Mouse (Mus musculus) neural tube, embryonic 11.5 days (tissue): Measurements from ENCODE around the gene Gtf2i. TPM values are rescaled to one million over a fixed set of nuclear protein-coding genes. Genes with fewer than 3 reads are reported as not detected.

ENCODE experiments used
- ATAC-seq: fragments of 200-750 bp; cut with Nextera tagmentation; 2 replicates; pipeline ENCODE4 v1.8.0; 2017; ENCODE audit warnings: moderate number of reproducible peaks, mild to moderate bottlenecking, moderate TSS enrichment, moderate library complexity; ENCODE audit not compliant: insufficient read depth, low FRiP score, low TSS enrichment
- DNase-seq: peaks from one replicate; pipeline ENCODE4 v3.0.0-alpha.2; 2015; ENCODE audit warnings: low spot score
- H3K27ac ChIP-seq: fragments of 300-500 bp; sonication (generic); 2 replicates; pipeline ENCODE4 v1.5.1; 2014; ENCODE audit warnings: low read depth, mild to moderate bottlenecking, low read length
- H3K27me3 ChIP-seq: fragments of 300-500 bp; sonication (generic); 2 replicates; pipeline ENCODE4 v1.6.1; 2014; ENCODE audit warnings: mild to moderate bottlenecking, low read length, mixed read lengths; ENCODE audit not compliant: control insufficient read depth, insufficient read depth
- H3K36me3 ChIP-seq: fragments of 300-500 bp; sonication (generic); 2 replicates; pipeline ENCODE4 v1.6.1; 2014; ENCODE audit warnings: mild to moderate bottlenecking, low read length, moderate library complexity, mixed read lengths; ENCODE audit not compliant: control insufficient read depth, insufficient read depth
- H3K4me1 ChIP-seq: fragments of 300-500 bp; sonication (generic); 2 replicates; pipeline ENCODE4 v1.6.1; 2014; ENCODE audit warnings: low read length, mixed read lengths; ENCODE audit not compliant: control insufficient read depth, insufficient read depth
- H3K4me2 ChIP-seq: fragments of 300-500 bp; sonication (generic); 2 replicates; pipeline ENCODE4 v1.6.1; 2014; ENCODE audit warnings: low read depth, mild to moderate bottlenecking, moderate library complexity
- H3K4me3 ChIP-seq: fragments of 300-500 bp; sonication (generic); 2 replicates; pipeline ENCODE4 v1.5.1; 2014; ENCODE audit warnings: low read depth, low read length
- H3K9ac ChIP-seq: fragments of 300-500 bp; sonication (generic); 2 replicates; pipeline ENCODE4 v1.6.1; 2014; ENCODE audit warnings: mild to moderate bottlenecking, low read length
- H3K9me3 ChIP-seq: fragments of 300-500 bp; sonication (generic); 2 replicates; pipeline ENCODE4 v1.6.1; 2016; ENCODE audit warnings: low read length; ENCODE audit not compliant: control insufficient read depth
- WGBS: fragments of 180-500 bp; shearing (Covaris S2); extraction: QIAGEN DNeasy Blood & Tissue Kit; methylation state at CpG from one replicate; pipeline ENCODE4 v1.1.7; 2014; 5-methylcytosine and 5-hydroxymethylcytosine counted together
- polyA plus RNA-seq: library from polyadenylated mRNA; unstranded; fragments of >200 nt; fragmentation: Nextera tagmentation; extraction: Ambion mirVana; gene quantifications from 2 replicates; pipeline ENCODE4 v1.2.1, GENCODE M21; 2014

The Gtf2i gene
- polyA plus RNA-seq, 1 experiment from 2014 or later, result 193 TPM

DNA sequence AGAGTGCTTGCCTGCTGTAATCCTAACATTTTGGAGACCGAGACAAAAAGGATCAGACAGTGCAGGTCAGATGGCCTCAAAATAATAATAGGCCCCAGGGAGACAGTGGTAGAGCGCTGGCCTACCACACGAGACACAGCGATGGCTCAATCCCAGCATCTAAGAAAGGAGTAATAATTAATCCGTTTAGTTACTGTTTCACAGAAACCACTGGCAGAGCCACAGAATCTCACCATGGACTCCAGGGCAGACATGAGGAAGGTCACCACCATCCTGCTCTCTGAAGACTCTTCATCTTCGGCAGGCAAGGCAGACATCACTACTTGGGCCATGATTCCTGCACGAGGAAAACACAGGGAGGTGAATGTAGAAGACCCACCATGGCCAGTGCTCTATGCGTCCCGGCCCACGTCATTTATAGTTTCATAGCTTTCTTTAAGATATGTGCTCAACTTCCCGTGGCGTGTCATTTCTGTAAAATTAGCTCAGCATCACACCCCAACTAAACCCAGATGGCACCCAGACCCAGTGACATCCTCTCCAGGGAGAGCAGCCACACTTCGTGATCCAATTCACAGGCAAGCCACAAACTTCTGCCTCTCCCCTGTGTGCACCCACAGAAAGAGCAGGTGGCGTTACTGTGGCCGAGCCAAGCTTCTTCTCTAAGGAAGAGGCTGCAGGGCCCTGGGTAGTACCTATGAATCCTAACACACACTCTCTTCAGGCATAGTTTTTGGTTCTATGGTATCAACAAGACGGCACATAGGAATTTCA is 19.1 kb downstream of the Gtf2i start:
- no peak for DNase-seq
- H3K36me3 ChIP-seq, result peaks cover 22% of the 10 kb centered on the region
- 95% methylated on average over 16 of the region's 16 CpGs for WGBS

DNA sequence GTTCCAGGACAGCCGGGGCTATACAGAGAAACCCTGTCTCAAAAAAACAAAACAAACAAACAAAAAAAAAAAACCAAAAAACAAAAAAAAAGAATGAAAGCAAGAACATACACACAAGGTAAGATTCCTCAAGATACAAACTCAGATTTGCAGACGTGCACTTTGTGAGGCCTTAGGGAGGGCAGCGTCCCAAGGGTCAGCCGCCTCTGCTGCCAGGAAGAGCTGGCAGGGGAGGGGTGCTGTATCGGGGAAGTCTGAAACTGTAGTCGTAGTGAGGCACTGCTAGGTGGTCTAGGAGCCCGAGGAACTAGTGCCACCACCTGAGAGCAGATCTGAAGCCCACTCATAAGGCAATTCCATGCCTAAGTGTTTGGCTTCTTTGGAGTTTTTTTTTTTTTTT is 20.0 kb downstream of the Gtf2i start:
- H3K9ac ChIP-seq, result no peak overlapping the region
- no peak for DNase-seq
- H3K27ac ChIP-seq, result no peak overlapping the region
- no peak overlapping the region for H3K4me3 ChIP-seq
- H3K9me3 ChIP-seq, result no peaks in the 10 kb centered on the region
- no peak overlapping the region for H3K4me2 ChIP-seq
- WGBS, result 97% methylated on average over 7 of the region's 7 CpGs
- no peaks in the 10 kb centered on the region for H3K4me1 ChIP-seq
- H3K36me3 ChIP-seq, result peaks cover 22% of the 10 kb centered on the region
- H3K27me3 ChIP-seq, result no peaks in the 10 kb centered on the region
- ATAC-seq, result no peak

More for the DNA sequence above, 19.1 kb downstream of the Gtf2i start:
- H3K27ac ChIP-seq, result no peak overlapping the region
- no peak overlapping the region for H3K4me3 ChIP-seq
- H3K4me1 ChIP-seq, result no peaks in the 10 kb centered on the region
- H3K27me3 ChIP-seq, result no peaks in the 10 kb centered on the region
- H3K9me3 ChIP-seq, result no peaks in the 10 kb centered on the region
- H3K9ac ChIP-seq, result no peak overlapping the region
- ATAC-seq, result no peak
- H3K4me2 ChIP-seq, result no peak overlapping the region

DNA sequence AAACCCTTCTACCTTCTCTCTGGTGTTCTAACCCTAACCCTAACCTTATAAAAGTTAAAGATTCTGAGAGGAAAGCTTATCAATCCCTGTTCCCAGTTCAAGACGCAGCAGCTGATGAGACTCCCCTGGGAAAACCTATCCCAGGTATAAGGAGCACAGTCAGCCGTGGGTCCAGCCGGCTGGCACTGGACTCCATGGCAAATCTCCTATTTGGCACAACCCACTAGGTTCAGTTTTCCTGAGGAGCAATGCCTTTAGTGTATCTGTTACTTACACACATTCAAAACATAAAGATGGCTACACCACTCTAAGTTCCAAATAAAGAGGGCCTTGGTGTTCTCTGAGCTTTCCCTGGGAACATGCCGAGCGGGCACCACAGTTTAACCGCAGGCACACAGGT is 23.5 kb downstream of the Gtf2i start:
- H3K9ac ChIP-seq, result no peak overlapping the region
- DNase-seq (no peak), ATAC-seq (no peak)
- H3K4me1 ChIP-seq, result no peaks in the 10 kb centered on the region
- H3K27me3 ChIP-seq, result no peaks in the 10 kb centered on the region
- no peak overlapping the region for H3K4me3 ChIP-seq
- peaks cover 36% of the 10 kb centered on the region for H3K36me3 ChIP-seq
- H3K9me3 ChIP-seq, result no peaks in the 10 kb centered on the region
- H3K27ac ChIP-seq, result no peak overlapping the region
- 93% methylated on average over 6 of the region's 6 CpGs for WGBS
- H3K4me2 ChIP-seq, result no peak overlapping the region

DNA sequence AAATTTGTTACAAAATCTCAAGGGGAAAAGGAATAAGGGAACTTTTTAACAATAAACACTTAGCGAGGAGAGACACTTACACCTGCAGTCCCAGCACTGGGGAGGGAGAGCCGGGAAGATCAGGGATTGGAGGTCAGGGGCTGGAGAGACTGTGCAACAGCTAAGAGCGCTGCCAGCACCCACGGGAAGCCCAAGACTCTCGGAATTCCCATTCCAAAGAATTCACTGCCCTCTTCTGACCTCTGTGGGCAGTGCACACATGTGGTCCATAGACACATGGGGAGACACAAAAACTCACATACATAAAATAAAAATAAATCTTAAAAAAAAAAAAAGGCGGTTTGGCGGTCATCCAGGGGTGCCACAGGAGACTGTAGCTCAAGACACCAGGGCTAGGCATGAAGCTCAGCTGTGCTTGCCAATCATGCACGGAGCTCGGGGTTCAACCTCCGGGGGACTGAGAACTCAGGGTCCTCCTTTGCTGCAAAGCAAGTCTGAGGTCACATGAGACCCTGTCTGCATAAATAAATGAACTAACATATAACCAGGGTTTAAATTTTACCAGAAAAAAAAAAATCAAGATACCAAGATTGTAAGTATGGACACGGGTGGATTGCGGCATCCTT is 24.5 kb downstream of the Gtf2i start:
- Histone ChIP-seq H3K4me3 (no peak overlapping the region), H3K36me3 (peaks cover 37% of the 10 kb centered on the region), H3K9ac (no peak overlapping the region), H3K4me1 (no peaks in the 10 kb centered on the region), H3K27ac (no peak overlapping the region), H3K4me2 (no peak overlapping the region), H3K9me3 (no peaks in the 10 kb centered on the region), H3K27me3 (no peaks in the 10 kb centered on the region)
- DNase-seq (no peak), ATAC-seq (no peak)
- 89% methylated on average over 12 of the region's 12 CpGs for WGBS

DNA sequence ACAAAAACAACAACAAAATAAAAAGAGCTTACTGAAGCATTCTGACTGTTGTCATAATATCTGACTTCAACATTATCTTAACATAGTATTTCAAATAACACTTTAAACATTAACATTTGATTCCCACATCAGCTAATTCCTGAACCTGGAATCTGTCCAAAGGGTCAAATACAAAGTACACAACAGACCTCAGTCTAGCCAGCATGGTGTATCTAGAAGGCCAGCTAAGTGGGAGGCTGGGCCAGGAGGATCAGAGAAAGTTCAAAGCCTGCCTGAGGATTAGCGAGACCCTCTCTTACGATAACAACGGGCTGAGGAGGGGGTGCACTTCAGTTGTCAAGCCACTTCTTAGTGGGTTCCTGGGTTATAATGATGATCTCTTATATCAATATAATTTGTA is 26.5 kb downstream of the Gtf2i start:
- no peak overlapping the region for H3K27ac ChIP-seq

DNA sequence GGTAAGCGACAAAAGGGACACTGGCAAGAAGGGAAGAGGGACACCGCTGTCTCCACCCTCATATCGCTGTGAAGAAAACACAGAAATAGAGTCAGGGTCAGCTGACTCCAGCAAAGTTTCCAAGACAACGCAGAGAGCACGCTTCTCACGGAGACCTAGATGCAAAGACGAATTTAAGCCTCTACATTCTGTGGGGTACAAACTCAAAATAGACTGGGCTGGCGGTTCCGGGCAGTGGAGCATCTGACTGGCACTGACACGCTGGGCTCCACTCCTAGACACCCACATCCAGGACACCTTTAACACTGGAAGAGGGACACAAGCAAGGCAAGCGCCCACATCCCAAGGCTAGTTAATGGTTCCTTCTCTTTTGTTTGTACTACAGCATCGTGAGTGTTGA is 29.6 kb downstream of the Gtf2i start:
- Histone ChIP-seq H3K4me3 (no peak overlapping the region), H3K4me1 (no peaks in the 10 kb centered on the region), H3K27ac (no peak overlapping the region), H3K27me3 (no peaks in the 10 kb centered on the region), H3K4me2 (no peak overlapping the region), H3K9ac (no peak overlapping the region), H3K9me3 (no peaks in the 10 kb centered on the region), H3K36me3 (peaks cover 35% of the 10 kb centered on the region)
- ATAC-seq (no peak), DNase-seq (no peak)
- 95% methylated on average over 12 of the region's 12 CpGs for WGBS

More for the DNA sequence above, 26.5 kb downstream of the Gtf2i start:
- ATAC-seq (no peak), DNase-seq (no peak)
- no peaks in the 10 kb centered on the region for H3K4me1 ChIP-seq
- H3K36me3 ChIP-seq, result peaks cover 33% of the 10 kb centered on the region
- H3K4me2 ChIP-seq, result no peak overlapping the region
- H3K9ac ChIP-seq, result no peak overlapping the region
- no peaks in the 10 kb centered on the region for H3K9me3 ChIP-seq
- WGBS, result 96% methylated on average over 3 of the region's 3 CpGs
- H3K27me3 ChIP-seq, result no peaks in the 10 kb centered on the region
- no peak overlapping the region for H3K4me3 ChIP-seq

DNA sequence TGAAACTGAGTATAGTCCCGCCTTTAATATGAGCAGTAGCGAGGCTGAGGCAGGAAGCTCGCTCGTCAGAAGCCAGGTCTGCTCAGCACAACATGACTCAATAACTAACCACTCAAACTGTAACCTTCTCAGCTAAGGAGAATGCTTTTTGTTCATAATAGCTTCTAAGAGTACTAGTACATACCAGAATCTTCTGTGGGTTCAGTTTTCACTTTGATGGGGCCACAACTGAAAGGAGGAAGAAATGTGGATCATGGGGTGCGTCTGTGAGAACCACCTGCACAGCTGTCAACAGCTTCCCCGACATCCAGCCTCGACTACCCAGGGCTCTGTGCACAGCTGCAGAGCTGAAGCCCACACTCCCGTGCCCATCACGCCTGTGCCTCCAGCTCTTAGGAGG is 32.0 kb downstream of the Gtf2i start:
- H3K36me3 ChIP-seq, result peaks cover 33% of the 10 kb centered on the region

DNA sequence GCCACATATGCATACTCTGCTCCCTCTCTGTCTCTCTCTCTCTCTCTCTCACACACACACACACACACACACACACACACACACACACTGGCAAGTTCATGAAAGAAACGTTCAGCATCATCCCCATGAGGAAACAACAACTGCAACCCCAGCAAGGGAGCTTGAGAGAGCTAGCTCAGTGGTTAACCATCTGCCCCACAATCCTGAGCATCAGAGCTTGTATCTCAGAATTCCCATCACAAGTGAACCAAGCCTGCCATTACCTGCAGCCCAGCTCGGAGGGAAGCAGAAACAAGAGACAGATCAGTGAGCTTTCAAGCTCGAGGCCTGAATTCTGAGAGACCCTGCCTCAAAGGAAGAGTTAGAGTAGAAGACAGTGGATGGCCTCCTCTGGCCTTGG is 32.5 kb downstream of the Gtf2i start:
- ATAC-seq (no peak), DNase-seq (no peak)
- Histone ChIP-seq H3K36me3 (peaks cover 28% of the 10 kb centered on the region), H3K27ac (no peak overlapping the region), H3K9ac (no peak overlapping the region), H3K4me3 (no peak overlapping the region), H3K4me2 (no peak overlapping the region), H3K4me1 (no peaks in the 10 kb centered on the region), H3K27me3 (no peaks in the 10 kb centered on the region), H3K9me3 (no peaks in the 10 kb centered on the region)
- WGBS, result 85% methylated on average over 3 of the region's 3 CpGs

More for the DNA sequence above, 32.0 kb downstream of the Gtf2i start:
- H3K4me1 ChIP-seq, result no peaks in the 10 kb centered on the region
- no peak for DNase-seq
- no peak for ATAC-seq
- H3K27ac ChIP-seq, result no peak overlapping the region
- no peak overlapping the region for H3K9ac ChIP-seq
- 90% methylated on average over 9 of the region's 9 CpGs for WGBS
- no peak overlapping the region for H3K4me3 ChIP-seq
- H3K4me2 ChIP-seq, result no peak overlapping the region
- H3K9me3 ChIP-seq, result no peaks in the 10 kb centered on the region
- H3K27me3 ChIP-seq, result no peaks in the 10 kb centered on the region

DNA sequence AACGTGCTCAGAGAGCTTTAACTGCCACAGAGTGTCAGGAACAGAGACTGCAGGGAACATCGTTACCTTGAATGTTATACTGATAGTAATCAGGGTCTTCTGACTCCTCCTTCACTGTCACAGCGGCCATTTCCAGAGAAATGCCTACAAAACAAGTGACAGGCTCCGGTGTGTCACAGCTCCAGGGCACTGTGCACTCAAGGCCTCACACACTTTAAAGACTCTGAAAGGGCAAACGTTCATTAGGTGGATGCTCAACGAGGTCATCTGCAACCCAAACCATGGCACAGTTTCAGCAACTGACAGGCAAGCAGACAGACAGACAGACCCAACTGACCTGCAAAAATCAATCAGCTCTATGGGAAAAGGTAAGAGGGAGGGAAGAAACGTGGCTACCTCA is 35.2 kb downstream of the Gtf2i start:
- H3K4me3 ChIP-seq, result no peak overlapping the region
- ATAC-seq, result no peak
- 89% methylated on average over 7 of the region's 7 CpGs for WGBS
- no peak overlapping the region for H3K4me2 ChIP-seq
- no peak overlapping the region for H3K27ac ChIP-seq
- no peaks in the 10 kb centered on the region for H3K9me3 ChIP-seq
- no peak for DNase-seq
- no peak overlapping the region for H3K9ac ChIP-seq
- peaks cover 32% of the 10 kb centered on the region for H3K36me3 ChIP-seq
- H3K4me1 ChIP-seq, result no peaks in the 10 kb centered on the region
- H3K27me3 ChIP-seq, result no peaks in the 10 kb centered on the region
